ENCODE assay signal across 24 mouse cellular contexts in genomic region chr12:27312985-27313384, GRCm38 (mm10). TPM values are rescaled to one million over a fixed set of nuclear protein-coding genes. Genes with fewer than 3 reads are reported as not detected.
DNase-seq lines count a peak whose midpoint lies in the region; TF ChIP-seq lines count a peak whose summit lies in the region.
"Had no signal": no experiment of that assay in that cellular context is flagged by ENCODE, and none has a peak within 500 bp of the region (broad histone marks: within the 10 kb centered on the region; RNA-seq: fewer than 3 reads in every experiment).

No protein-coding gene starts in this region.

- intact Hi-C loops in heart, postnatal 25 days (cut with DNase I): no loop called here
- intact Hi-C loops in left cerebral cortex, postnatal 10 days (cut with DNase I): no loop called here
- intact Hi-C loops in left cerebral cortex, adult 2 months (cut with DNase I): no loop called here

- H3K4me3 ChIP-seq in left cerebral cortex, adult 2 months: no peak overlapping the region
- H3K4me3 ChIP-seq: embryonic facial prominence, embryonic 12.5 days; forebrain, embryonic 13.5 days; heart, adult 2 months; hindbrain, embryonic 13.5 days; layer of hippocampus, adult 2 months; liver, embryonic 13.5 days; midbrain, embryonic 12.5 days had no signal

- no peak overlapping the region for H3K27ac ChIP-seq in left cerebral cortex, adult 2 months
- H3K27ac ChIP-seq: embryonic facial prominence, embryonic 12.5 days; forebrain, embryonic 13.5 days; heart, adult 2 months; hindbrain, embryonic 13.5 days; layer of hippocampus, adult 2 months; liver, embryonic 13.5 days; midbrain, embryonic 12.5 days had no signal

- no peak for TF ChIP-seq CTCF in left cerebral cortex, adult 2 months (IDR thresholded peaks at IDR 0.05)

- peak; percentile 4 for DNase-seq in cerebellum, adult 9-10 months
- DNase-seq in cerebellum, adult 18-20 months: no peak
- peak; percentile 79 for DNase-seq in heart, adult 11 months
- DNase-seq in heart, postnatal 25 days (ENCODE audit: low spot score): no peak
- DNase-seq in left cerebral cortex, postnatal 10 days (ENCODE audit: extremely low spot score in 1 of 2, low spot score in 2 of 2): peak; percentile 24 to 27
- no peak for DNase-seq in left cerebral cortex, adult 2 months (ENCODE audit: extremely low spot score in 1 of 2, low spot score in 2 of 2)
- peak; percentile 9 for DNase-seq in heart, postnatal 4 days
- DNase-seq: cerebellum, adult 9-11 months; gastrocnemius, postnatal 14 days; kidney, postnatal 14 days; liver, embryonic 13.5 days; lung, adult 2 months; lung, postnatal 14 days; right cerebral cortex, postnatal 25 days; spleen, adult 18-20 months had no signal

RNA-seq across cellular contexts. Expression of gene Sox11, which starts 29.4 kb away (rescaled TPM):
- under 1 TPM; 0.20 to 0.21 TPM for total RNA-seq in heart, postnatal 25 days (2021)
- total RNA-seq in left cerebral cortex, postnatal 10 days (2021): 10 to 100 TPM; 26.1 to 29.8 TPM
- 10 to 100 TPM; 14.4 to 19.6 TPM for total RNA-seq in left cerebral cortex, adult 2 months (2021)
- 1 to 10 TPM; 6.0 to 6.3 TPM for total RNA-seq in heart, postnatal 4 days (2021)
- total RNA-seq: megakaryocyte progenitor cell, adult 5-6 weeks; monocyte, adult 5-6 weeks; neutrophil, adult 5-6 weeks had no signal

Comparison
In these comparisons a context has a peak if more than half of its experiments do, and no peak if none do; other contexts are left out.
1. DNase-seq: peak in cerebellum, adult 9-10 months (single experiment), heart, adult 11 months (single experiment), left cerebral cortex, postnatal 10 days (2 of 2) and heart, postnatal 4 days (single experiment); none in cerebellum, adult 18-20 months (0 of 2), heart, postnatal 25 days (single experiment) and left cerebral cortex, adult 2 months (0 of 2).
2. RNA of gene Sox11, which starts 29.4 kb away (total RNA-seq): 26.1 to 29.8 TPM in left cerebral cortex, postnatal 10 days, 14.4 to 19.6 TPM in left cerebral cortex, adult 2 months and 6.0 to 6.3 TPM in heart, postnatal 4 days; 0.20 to 0.21 TPM in heart, postnatal 25 days; every median in the first group is over 4 times any median in the second.